Mouse (Mus musculus) CH12.LX (cell line): ENCODE data around the gene Wdr90. TPM values are rescaled to one million over a fixed set of nuclear protein-coding genes. Genes with fewer than 3 reads are reported as not detected.

Source experiments
- DNase-seq: peaks from one replicate; pipeline ENCODE4 v3.0.0-alpha.2; 2013; ENCODE audit errors: extremely low read depth
- H3K27ac ChIP-seq: 2 replicates; pipeline ENCODE4 v1.5.1; 2012; ENCODE audit warnings: low read depth, mild to moderate bottlenecking, control low read depth, moderate library complexity; ENCODE audit not compliant: insufficient read depth
- H3K27me3 ChIP-seq: replicated peaks from 2 replicates; pipeline ENCODE3; 2012; ENCODE audit warnings: inconsistent platforms
- H3K36me3 ChIP-seq, 2 experiments: replicated peaks in 1 of 2; 2 replicates each; pipeline versions ENCODE3 to v1.6.1; 2012; ENCODE audit warnings: inconsistent platforms in 1 of 2, low read length in 1 of 2, mild to moderate bottlenecking in 1 of 2, mixed read lengths in 1 of 2, moderate library complexity in 1 of 2; ENCODE audit not compliant: control insufficient read depth in 1 of 2, insufficient read depth in 1 of 2
- H3K4me1 ChIP-seq, 2 experiments: 2 replicates each; pipeline ENCODE4 v1.6.1; 2012; ENCODE audit warnings: inconsistent platforms in 1 of 2, moderate library complexity in 1 of 2; ENCODE audit not compliant: insufficient read depth in 2 of 2, control insufficient read depth in 1 of 2
- H3K4me2 ChIP-seq: 2 replicates; pipeline ENCODE4 v1.6.1; 2012; ENCODE audit warnings: low read depth, mild to moderate bottlenecking, control low read depth; ENCODE audit not compliant: poor library complexity, insufficient read depth, severe bottlenecking
- H3K4me3 ChIP-seq, 3 experiments: fragments of 150-350 bp in 1 of 3; sonication (generic) in 1 of 3; replicated peaks in 1 of 3; 2 replicates each; pipeline versions ENCODE3 to v1.5.1; 2011 to 2012; ENCODE audit warnings: low read depth in 2 of 3, low read length in 2 of 3, mild to moderate bottlenecking in 2 of 3, moderate library complexity in 2 of 3, control low read depth in 1 of 3, improper control_type of control experiment in 1 of 3, inconsistent platforms in 1 of 3, mixed read lengths in 1 of 3; ENCODE audit not compliant: poor library complexity in 1 of 3
- H3K79me2 ChIP-seq: replicated peaks from 2 replicates; pipeline ENCODE4 v1.6.1; 2012; ENCODE audit warnings: mild to moderate bottlenecking, moderate library complexity; ENCODE audit not compliant: control insufficient read depth, poor library complexity, insufficient read depth, severe bottlenecking; ENCODE audit errors: extremely low read depth
- H3K9ac ChIP-seq: 2 replicates; pipeline ENCODE4 v1.6.1; 2012; ENCODE audit warnings: low read depth, mild to moderate bottlenecking, control low read depth, moderate library complexity; ENCODE audit not compliant: insufficient read depth
- H3K9me3 ChIP-seq: replicated peaks from 2 replicates; pipeline ENCODE3; 2012; ENCODE audit warnings: low read length, inconsistent platforms, mixed read lengths
- BHLHE40 ChIP-seq: IDR thresholded peaks from 2 replicates; pipeline ENCODE4 v1.6.1; 2011; ENCODE audit warnings: mild to moderate bottlenecking, low read depth, low read length, improper control_type of control experiment
- CHD2 ChIP-seq: IDR thresholded peaks from 2 replicates; pipeline ENCODE4 v1.6.1; 2011; ENCODE audit warnings: low read length, improper control_type of control experiment
- CTCF ChIP-seq, 2 experiments: IDR thresholded peaks in 1 of 2; conservative IDR thresholded peaks in 1 of 2; 2 replicates each; pipeline ENCODE4 v1.5.1; 2011 to 2012; ENCODE audit warnings: low read depth in 2 of 2, low read length in 2 of 2, improper control_type of control experiment in 1 of 2, inconsistent platforms in 1 of 2, mild to moderate bottlenecking in 1 of 2, moderate library complexity in 1 of 2
- ETS1 ChIP-seq: conservative IDR thresholded peaks from 2 replicates; pipeline ENCODE4 v1.6.1; 2012; ENCODE audit warnings: low read depth, mild to moderate bottlenecking, inconsistent platforms, low read length, improper control_type of control experiment, moderate library complexity
- IRF4 ChIP-seq: IDR thresholded peaks from 2 replicates; pipeline ENCODE4 v1.6.1; 2014; ENCODE audit warnings: low read depth, mild to moderate bottlenecking, inconsistent platforms, low read length, improper control_type of control experiment
- JUN ChIP-seq: IDR thresholded peaks from 2 replicates; pipeline ENCODE4 v1.6.1; 2011; ENCODE audit warnings: low read depth, mild to moderate bottlenecking, low read length, improper control_type of control experiment, moderate library complexity; ENCODE audit not compliant: insufficient read depth
- KAT2A ChIP-seq: IDR thresholded peaks from 2 replicates; pipeline ENCODE4 v1.6.1; 2012; ENCODE audit warnings: low read length, improper control_type of control experiment, inconsistent platforms; ENCODE audit not compliant: insufficient replicate concordance
- MAFK ChIP-seq: IDR thresholded peaks from 2 replicates; pipeline ENCODE4 v1.6.1; 2011; ENCODE audit warnings: low read length, improper control_type of control experiment; ENCODE audit not compliant: insufficient replicate concordance
- MAX ChIP-seq: IDR thresholded peaks from 2 replicates; pipeline ENCODE4 v1.6.1; 2011; ENCODE audit warnings: low read length, improper control_type of control experiment
- MAZ ChIP-seq: IDR thresholded peaks from 2 replicates; pipeline ENCODE4 v1.6.1; 2012; ENCODE audit warnings: low read depth, mild to moderate bottlenecking, inconsistent platforms, low read length, improper control_type of control experiment, moderate library complexity
- NRF1 ChIP-seq: IDR thresholded peaks from 2 replicates; pipeline ENCODE4 v1.6.1; 2014; ENCODE audit warnings: low read depth, mild to moderate bottlenecking, inconsistent platforms, low read length, improper control_type of control experiment, moderate library complexity
- PAX5 ChIP-seq: IDR thresholded peaks from 2 replicates; pipeline ENCODE4 v1.6.1; 2012; ENCODE audit warnings: low read length, inconsistent platforms, mixed read lengths
- POLR2AphosphoS2 ChIP-seq: IDR thresholded peaks from 2 replicates; pipeline ENCODE4 v1.6.1; 2011; ENCODE audit warnings: low read depth, low read length, improper control_type of control experiment
- RAD21 ChIP-seq: IDR thresholded peaks from 2 replicates; pipeline ENCODE4 v1.6.1; 2011; ENCODE audit warnings: low read depth, mild to moderate bottlenecking, low read length, improper control_type of control experiment, moderate library complexity
- SIN3A ChIP-seq: IDR thresholded peaks from 2 replicates; pipeline ENCODE4 v1.6.1; 2012; ENCODE audit warnings: low read length, improper control_type of control experiment, inconsistent platforms
- TBP ChIP-seq: conservative IDR thresholded peaks from 2 replicates; pipeline ENCODE4 v1.6.1; 2011; ENCODE audit warnings: low read depth, low read length, improper control_type of control experiment
- UBTF ChIP-seq: IDR thresholded peaks from 2 replicates; pipeline ENCODE4 v1.6.1; 2012; ENCODE audit warnings: low read depth, mild to moderate bottlenecking, inconsistent platforms, low read length, improper control_type of control experiment, moderate library complexity
- USF2 ChIP-seq: conservative IDR thresholded peaks from 2 replicates; pipeline ENCODE4 v1.6.1; 2011; ENCODE audit warnings: low read depth, low read length, improper control_type of control experiment
- ZMIZ1 ChIP-seq: IDR thresholded peaks from 2 replicates; pipeline ENCODE4 v1.6.1; 2012; ENCODE audit warnings: low read depth, mild to moderate bottlenecking, inconsistent platforms, low read length, improper control_type of control experiment
- ZNF384 ChIP-seq: IDR thresholded peaks from 2 replicates; pipeline ENCODE4 v1.6.1; 2012; ENCODE audit warnings: low read depth, low read length, improper control_type of control experiment, inconsistent platforms
- dilution Hi-C: fragments of 300-500 bp; cut with MboI; formaldehyde crosslinking; loops from 2 replicates; pipeline ENCODE4 v1.14.3; 2020; ENCODE audit warnings: low sequenced_read_pairs; ENCODE audit not compliant: extremely low pct_unique_long_range_greater_than_20kb, extremely low pct_ligation_motif_present
- in situ Hi-C: fragments of 300-500 bp; cut with MboI; formaldehyde crosslinking; loops from 3 replicates; pipeline ENCODE4 v1.14.3; 2019; ENCODE audit warnings: low sequenced_read_pairs, low pct_ligation_motif_present, low pct_unique_long_range_greater_than_20kb, mixed read lengths
- polyA plus RNA-seq: library from polyadenylated mRNA; unstranded; fragments of >175 nt; gene quantifications from 2 replicates; pipeline ENCODE4 v1.2.1, GENCODE M21; 2012; ENCODE audit warnings: low read depth; ENCODE audit not compliant: insufficient read length
- total RNA-seq, 2 experiments: library from RNA; depleted of rRNA; stranded (reverse); fragments of 300-350 nt in 1 of 2; fragments of >200 nt in 1 of 2; gene quantifications; 2 replicates each; pipeline ENCODE4 v1.2.3; 2012 to 2014

The Wdr90 gene
- total and polyA plus RNA-seq, 3 experiments = 16.0 to 38.0 (median 23.8) TPM

- Histone ChIP-seq H3K79me2 (no peaks in the 10 kb centered on the region), H3K4me2 (no peak overlapping the region), H3K4me3 (no peak overlapping the region), H3K9me3 (no peaks in the 10 kb centered on the region), H3K27ac (no peak overlapping the region), H3K4me1 (no peaks in the 10 kb centered on the region), H3K36me3 (no peaks in the 10 kb centered on the region), H3K27me3 (peaks cover 76% of the 10 kb centered on the region), H3K9ac (no peak overlapping the region)
- in situ Hi-C loops = no loop called here
- TF ChIP-seq PAX5 (no peak), RAD21 (no peak), MAFK (no peak), IRF4 (no peak), TBP (no peak), CHD2 (no peak), USF2 (no peak), NRF1 (no peak), ZNF384 (no peak), ZMIZ1 (no peak), SIN3A (no peak), MAX (no peak), MAZ (no peak), BHLHE40 (no peak), KAT2A (no peak), POLR2AphosphoS2 (no peak), ETS1 (no peak), UBTF (no peak)
- DNase-seq = no peak
- dilution Hi-C loops = no loop called here
These were observed 51.5 kb downstream of the Wdr90 start for GRCm38 (mm10) chr17:25809606-25810340.

GRCm38 (mm10) chr17:25808789-25809605 is 52.3 kb downstream of the Wdr90 start, which contains the start of gene Fbxl16:
Gene Fbxl16 (plus strand): TSS chr17:25809085.
- dilution Hi-C loops = no loop called here
- in situ Hi-C loops = no loop called here

More at GRCm38 (mm10) chr17:25808789-25809605, 52.3 kb downstream of the Wdr90 start, which contains the start of gene Fbxl16:
- Histone ChIP-seq H3K4me1 (no peaks in the 10 kb centered on the region), H3K9ac (no peak within 1 kb of the TSS), H3K4me2 (no peak within 1 kb of the TSS), H3K27ac (no peak within 1 kb of the TSS), H3K9me3 (no peaks in the 10 kb centered on the region), H3K36me3 (no peaks in the 10 kb centered on the region), H3K4me3 (no peak within 1 kb of the TSS), H3K79me2 (no peaks in the 10 kb centered on the region), H3K27me3 (peaks cover 74% of the 10 kb centered on the region)
- DNase-seq = no peak
- no peak for TF ChIP-seq ZMIZ1
- peak in 1 of 2 experiments; percentile 0; a peak in 1 of 4 replicates for TF ChIP-seq CTCF (conservative IDR thresholded peaks at IDR 0.05 in 1 of 2, IDR thresholded peaks at IDR 0.05 in 1 of 2; ENCODE audit: low read depth in 2 of 2, low read length in 2 of 2)
- TF ChIP-seq JUN = no peak
- no peak for TF ChIP-seq ETS1
